8 mouse cellular contexts compared by ENCODE assay signal in genomic region chr15:84613536-84614527, GRCm38 (mm10). TPM values are rescaled to one million over a fixed set of nuclear protein-coding genes. Genes with fewer than 3 reads are reported as not detected.
A peak's percentile ranks its signal among the peaks of the same experiment; 100 is the strongest.
DNase-seq lines count a peak whose midpoint lies in the region; ATAC-seq and TF ChIP-seq lines count a peak whose summit lies in the region.

No protein-coding gene starts in this region.

- no peaks in the 10 kb centered on the region for H3K9me3 ChIP-seq in hindbrain, postnatal 0 days (ENCODE audit: low read length)

- 41% methylated on average over 17 of the region's 17 CpGs for WGBS in hindbrain, postnatal 0 days

- H3K27ac ChIP-seq in hindbrain, postnatal 0 days: no peak overlapping the region

- H3K9ac ChIP-seq in hindbrain, postnatal 0 days (replicated peaks; ENCODE audit: low read length): no peak overlapping the region

- TF ChIP-seq CTCF in hindbrain, postnatal 0 days (IDR thresholded peaks at IDR 0.05; ENCODE audit: low read depth): peak; percentile 100

- DNase-seq in ZHBTc4 (ENCODE audit: low read depth, low spot score): peak; percentile 78
- peak; percentile 80 to 84 for DNase-seq in gastrocnemius, adult 8-10 months (ENCODE audit: low spot score in 2 of 2)
- DNase-seq in hindbrain, postnatal 0 days (ENCODE audit: low spot score): peak; percentile 93
- DNase-seq in left cerebral cortex, adult 18-20 months (ENCODE audit: low spot score in 2 of 2): peak; percentile 91 to 97
- DNase-seq in lung, postnatal 4 days: peak; percentile 76 to 89
- peak; percentile 86 for DNase-seq in retina, postnatal 7 days (ENCODE audit: low read depth, low spot score)
- DNase-seq in urinary bladder, adult 18-20 months (ENCODE audit: low spot score in 2 of 2): peak; percentile 77 to 92

- H3K4me3 ChIP-seq in hindbrain, postnatal 0 days (ENCODE audit: low read length): no peak overlapping the region

- no peaks in the 10 kb centered on the region; the same call in 1 of the 2 replicates for H3K27me3 ChIP-seq in hindbrain, postnatal 0 days (ENCODE audit: insufficient read depth, low read length)

- H3K4me2 ChIP-seq in hindbrain, postnatal 0 days (ENCODE audit: low read depth, low read length): no peak overlapping the region

- ATAC-seq in common myeloid progenitor, adult 5-6 weeks (replicated peaks; ENCODE audit: low read depth, poor library complexity, severe bottlenecking): peak; percentile 71
- ATAC-seq in hindbrain, postnatal 0 days: peak; percentile 81

- H3K4me1 ChIP-seq in hindbrain, postnatal 0 days (ENCODE audit: insufficient read depth, low read length): no peaks in the 10 kb centered on the region

- no peaks in the 10 kb centered on the region for H3K36me3 ChIP-seq in hindbrain, postnatal 0 days (ENCODE audit: insufficient read depth, low read length)

RNA-seq across cellular contexts. Expression of gene Prr5, which starts 55.6 kb away (rescaled TPM):
- total RNA-seq in common myeloid progenitor, adult 5-6 weeks (2017): 6.3 and 6.6 TPM in 2 replicates
- total RNA-seq in gastrocnemius, adult 8-10 months (2022): 1 to 10 TPM; 1.1 to 3.5 (median 2.3) TPM
- total RNA-seq in hindbrain, postnatal 0 days (2014; rRNA removed): 25.5 and 34.2 TPM in 2 replicates
- polyA plus RNA-seq in hindbrain, postnatal 0 days (2015; fragmentation: Nextera tagmentation; extraction: Ambion mirVana): 33.2 and 36.6 TPM in 2 replicates
- total RNA-seq in left cerebral cortex, adult 18-20 months (2021): 10 to 100 TPM in 1 of 2 experiments, 1 to 10 TPM in 1; 9.2 to 10.8 TPM

RNA-seq across cellular contexts. Expression of gene Rtl6, which starts 56.2 kb away (rescaled TPM):
- 3.3 and 3.7 TPM in 2 replicates for total RNA-seq in common myeloid progenitor, adult 5-6 weeks (2017)
- total RNA-seq in gastrocnemius, adult 8-10 months (2022): 1 to 10 TPM; 2.9 to 4.9 (median 3.7) TPM
- 77.9 and 80.7 TPM in 2 replicates for total RNA-seq in hindbrain, postnatal 0 days (2014; rRNA removed)
- 39.1 and 39.9 TPM in 2 replicates for polyA plus RNA-seq in hindbrain, postnatal 0 days (2015; fragmentation: Nextera tagmentation; extraction: Ambion mirVana)
- total RNA-seq in left cerebral cortex, adult 18-20 months (2021): 10 to 100 TPM; 49.2 to 50.3 TPM

Comparison
In these comparisons a context has a peak if more than half of its experiments do, and no peak if none do; other contexts are left out.
1. RNA of gene Rtl6, which starts 56.2 kb away (total RNA-seq): 77.9 to 80.7 TPM in hindbrain, postnatal 0 days and 49.2 to 50.3 TPM in left cerebral cortex, adult 18-20 months; 2.9 to 4.9 TPM in gastrocnemius, adult 8-10 months and 3.3 to 3.7 TPM in common myeloid progenitor, adult 5-6 weeks; every median in the first group is over 4 times any median in the second.
2. Peak in every context shown above with its lines, with median percentiles within 50 percentile points of each other: DNase-seq.